Mouse (Mus musculus) mesoderm, embryonic 11.5 days (tissue): ENCODE measurements at regions not wholly inside any gene's neighbourhood (a gene's known extent, or its start where the extent isn't known, plus 50 kb on each side); places are given as distances from the start of the nearest gene placed in this dataset.
A peak's percentile ranks its signal among the peaks of the same experiment; 100 is the strongest.

Experiments used
- DNase-seq: peaks from one replicate; pipeline ENCODE4 v3.0.0-alpha.2; 2012; ENCODE audit warnings: low read depth, low spot score

GRCm38 (mm10) chr8:109012655-109013054 lies 481.2 kb upstream of the Pmfbp1 start:
- DNase-seq: peak; percentile 70

- no peak for DNase-seq
Observed at GRCm38 (mm10) chr8:109013577-109013976, 480.2 kb upstream of the Pmfbp1 start.

GRCm38 (mm10) chr8:109014746-109015145 lies 479.1 kb upstream of the Pmfbp1 start:
- DNase-seq: peak; percentile 63

- no peak for DNase-seq
Observed at GRCm38 (mm10) chr8:109019565-109019964, 474.3 kb upstream of the Pmfbp1 start.

- no peak for DNase-seq
Observed at GRCm38 (mm10) chr8:109020102-109020501, 473.7 kb upstream of the Pmfbp1 start.

- no peak for DNase-seq
Observed at GRCm38 (mm10) chr8:109027923-109028322, 465.9 kb upstream of the Pmfbp1 start.

- no peak for DNase-seq
Observed at GRCm38 (mm10) chr8:109053608-109054007, 440.2 kb upstream of the Pmfbp1 start.

- DNase-seq: no peak
Observed at GRCm38 (mm10) chr8:109059152-109059551, 434.7 kb upstream of the Pmfbp1 start.

- no peak for DNase-seq
Observed at GRCm38 (mm10) chr8:109062376-109062775, 431.5 kb upstream of the Pmfbp1 start.

- DNase-seq: no peak
Observed at GRCm38 (mm10) chr8:109073715-109074114, 420.1 kb upstream of the Pmfbp1 start.

- peak; percentile 59 for DNase-seq
Observed at GRCm38 (mm10) chr8:109075006-109075405, 418.8 kb upstream of the Pmfbp1 start.

GRCm38 (mm10) chr8:109079223-109079622 lies 414.6 kb upstream of the Pmfbp1 start:
- peak; percentile 20 for DNase-seq

GRCm38 (mm10) chr8:109081295-109081694 lies 412.5 kb upstream of the Pmfbp1 start:
- DNase-seq: no peak

GRCm38 (mm10) chr8:109085134-109085533 lies 408.7 kb upstream of the Pmfbp1 start:
- DNase-seq: no peak

- DNase-seq: no peak
Observed at GRCm38 (mm10) chr8:109087781-109088180, 406.0 kb upstream of the Pmfbp1 start.

- no peak for DNase-seq
Observed at GRCm38 (mm10) chr8:109099671-109100070, 394.2 kb upstream of the Pmfbp1 start.

GRCm38 (mm10) chr8:109101416-109101815 lies 392.4 kb upstream of the Pmfbp1 start:
- DNase-seq: no peak

GRCm38 (mm10) chr8:109104798-109105326 lies 389.0 kb upstream of the Pmfbp1 start:
- no peak for DNase-seq

- DNase-seq: no peak
Observed at GRCm38 (mm10) chr8:109105693-109106092, 388.1 kb upstream of the Pmfbp1 start.

GRCm38 (mm10) chr8:109106971-109107370 lies 386.9 kb upstream of the Pmfbp1 start:
- peak; percentile 61 for DNase-seq

- DNase-seq: no peak
Observed at GRCm38 (mm10) chr8:109107762-109108161, 386.1 kb upstream of the Pmfbp1 start.

GRCm38 (mm10) chr8:109109390-109109789 lies 384.4 kb upstream of the Pmfbp1 start:
- no peak for DNase-seq

GRCm38 (mm10) chr8:109121776-109122175 lies 372.1 kb upstream of the Pmfbp1 start:
- DNase-seq: peak; percentile 65

- no peak for DNase-seq
Observed at GRCm38 (mm10) chr8:109142495-109143158, 351.2 kb upstream of the Pmfbp1 start.
